Mouse (Mus musculus) G1E (cell line): ENCODE results near the gene Polr1a.

ENCODE experiments used
- CTCF ChIP-seq: IDR thresholded peaks from 2 replicates; pipeline ENCODE4 v1.5.1; 2012; ENCODE audit warnings: low read depth, low read length, inconsistent platforms, mixed read lengths
- GATA1 ChIP-seq: IDR thresholded peaks from 2 replicates; pipeline ENCODE4 v1.6.1; 2012; ENCODE audit warnings: borderline replicate concordance, low read length, inconsistent platforms, mixed read lengths

DNA sequence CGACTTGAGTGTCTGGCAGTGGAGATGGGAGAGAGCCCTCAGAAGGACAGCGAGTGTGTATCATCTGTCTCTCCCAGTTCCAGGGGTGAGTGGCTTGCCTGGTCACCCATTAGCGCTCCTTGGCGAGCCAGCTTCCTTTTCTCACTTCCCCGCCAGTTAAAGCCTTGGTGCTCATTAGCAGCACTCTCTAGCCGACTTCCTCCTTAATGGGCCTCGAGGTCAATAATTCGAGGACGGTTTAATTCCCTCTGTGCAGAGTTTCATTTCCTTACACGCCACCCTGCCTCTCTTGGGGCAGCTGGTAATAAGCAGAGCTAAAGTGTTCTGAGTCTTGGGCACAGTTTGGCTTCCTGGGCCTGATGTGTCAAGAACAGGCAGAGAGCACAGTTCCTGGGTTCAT, 21.2 kb downstream of the Polr1a start:
- no peak for TF ChIP-seq CTCF
- no peak for TF ChIP-seq GATA1
